Mouse (Mus musculus) right cerebral cortex, postnatal 14 days (tissue): ENCODE results near the gene Wdr25.

Source experiments
- DNase-seq: peaks from one replicate; pipeline ENCODE4 v3.0.0; 2022

Wdr25 gene

GRCm38 (mm10) chr12:108937506-108937905, 44.1 kb downstream of the Wdr25 start:
- no peak for DNase-seq

GRCm38 (mm10) chr12:108938844-108939243, 45.4 kb downstream of the Wdr25 start:
- no peak for DNase-seq

GRCm38 (mm10) chr12:108939317-108939716, 45.9 kb downstream of the Wdr25 start:
- DNase-seq, result no peak

GRCm38 (mm10) chr12:108940255-108940654, 46.8 kb downstream of the Wdr25 start:
- no peak for DNase-seq

- DNase-seq, result no peak
These were observed 47.9 kb downstream of the Wdr25 start for GRCm38 (mm10) chr12:108941282-108941681.

GRCm38 (mm10) chr12:108942203-108942923, 48.9 kb downstream of the Wdr25 start:
- DNase-seq, result no peak

- no peak for DNase-seq
These were observed 59.6 kb downstream of the Wdr25 start for GRCm38 (mm10) chr12:108953011-108953550.

- peak; percentile 44 for DNase-seq
These were observed 60.4 kb downstream of the Wdr25 start for GRCm38 (mm10) chr12:108953838-108954237.

- no peak for DNase-seq
These were observed 61.0 kb downstream of the Wdr25 start for GRCm38 (mm10) chr12:108954456-108954855.

GRCm38 (mm10) chr12:108958483-108958882, 65.1 kb downstream of the Wdr25 start:
- no peak for DNase-seq

GRCm38 (mm10) chr12:108958991-108959638, 65.7 kb downstream of the Wdr25 start:
- DNase-seq, result no peak

- DNase-seq, result no peak
These were observed 66.3 kb downstream of the Wdr25 start for GRCm38 (mm10) chr12:108959639-108960219.

- DNase-seq, result no peak
These were observed 66.8 kb downstream of the Wdr25 start for GRCm38 (mm10) chr12:108960225-108960624.

GRCm38 (mm10) chr12:108967631-108968030, 74.2 kb downstream of the Wdr25 start:
- DNase-seq, result no peak

GRCm38 (mm10) chr12:108968031-108968430, 74.6 kb downstream of the Wdr25 start:
- no peak for DNase-seq

GRCm38 (mm10) chr12:108971446-108971845, 78.0 kb downstream of the Wdr25 start:
- no peak for DNase-seq

GRCm38 (mm10) chr12:108972234-108972633, 78.8 kb downstream of the Wdr25 start:
- no peak for DNase-seq

- no peak for DNase-seq
These were observed 86.5 kb downstream of the Wdr25 start for GRCm38 (mm10) chr12:108979977-108980376.

- no peak for DNase-seq
These were observed 88.7 kb downstream of the Wdr25 start for GRCm38 (mm10) chr12:108981941-108982683.

GRCm38 (mm10) chr12:108982684-108982960, 89.2 kb downstream of the Wdr25 start:
- no peak for DNase-seq

- DNase-seq, result no peak
These were observed 90.1 kb downstream of the Wdr25 start for GRCm38 (mm10) chr12:108983496-108983895.

GRCm38 (mm10) chr12:108984471-108984870, 91.0 kb downstream of the Wdr25 start:
- no peak for DNase-seq

- no peak for DNase-seq
These were observed 91.6 kb downstream of the Wdr25 start for GRCm38 (mm10) chr12:108985025-108985424.
